In genomic region chr4:45407703-45408334, GRCm38 (mm10) we compare ENCODE assay signal across 7 mouse cellular contexts. TPM values are rescaled to one million over a fixed set of nuclear protein-coding genes. Genes with fewer than 3 reads are reported as not detected.
DNase-seq lines count a peak whose midpoint lies in the region; ATAC-seq and TF ChIP-seq lines count a peak whose summit lies in the region.

No protein-coding gene starts in this region.

- H3K4me3 ChIP-seq in testis, adult 2 months (ENCODE audit: control insufficient read depth, low read depth, low read length): peak overlapping the region; percentile 87
- H3K4me3 ChIP-seq in hindbrain, embryonic 10.5 days: peak overlapping the region; percentile 99
- peak overlapping the region; percentile 93 for H3K4me3 ChIP-seq in limb, embryonic 14.5 days (replicated peaks; ENCODE audit: low read length)
- peak overlapping the region; percentile 97 for H3K4me3 ChIP-seq in neural tube, embryonic 15.5 days (replicated peaks)

- 2% methylated on average over 19 of the region's 19 CpGs for WGBS in hindbrain, embryonic 10.5 days
- WGBS in limb, embryonic 14.5 days: 2% methylated on average over 19 of the region's 19 CpGs
- WGBS in neural tube, embryonic 15.5 days: under 1% methylated on average over 19 of the region's 19 CpGs

- H3K27ac ChIP-seq in testis, adult 2 months (ENCODE audit: control insufficient read depth, insufficient read depth, low read depth, low read length): peak overlapping the region; percentile 80
- H3K27ac ChIP-seq in hindbrain, embryonic 10.5 days: peak overlapping the region; percentile 98
- H3K27ac ChIP-seq in limb, embryonic 14.5 days (replicated peaks; ENCODE audit: low read depth, low read length): peak overlapping the region; percentile 90; the same call in 1 of the 2 replicates
- H3K27ac ChIP-seq in neural tube, embryonic 15.5 days (replicated peaks): peak overlapping the region; percentile 96

- H3K9me3 ChIP-seq in hindbrain, embryonic 10.5 days: no peaks in the 10 kb centered on the region
- no peaks in the 10 kb centered on the region for H3K9me3 ChIP-seq in limb, embryonic 14.5 days (ENCODE audit: control insufficient read depth, low read length)
- no peaks in the 10 kb centered on the region for H3K9me3 ChIP-seq in neural tube, embryonic 15.5 days (replicated peaks)

- H3K9ac ChIP-seq in limb, embryonic 14.5 days (ENCODE audit: low read depth, low read length, severe bottlenecking): peak overlapping the region; percentile 93
- H3K9ac ChIP-seq in neural tube, embryonic 15.5 days (replicated peaks): peak overlapping the region; percentile 99

- DNase-seq in testis, postnatal 14 days (ENCODE audit: low spot score): no peak
- DNase-seq in c-Kit-positive CD71-positive TER-119-positive erythroid progenitor cells, embryonic 14.5 days (ENCODE audit: low spot score): peak; percentile 59
- DNase-seq in hindbrain, embryonic 10.5 days (ENCODE audit: low spot score): no peak
- DNase-seq in limb, embryonic 14.5 days (ENCODE audit: low spot score): peak; percentile 14
- DNase-seq in layer of hippocampus, adult 9-11 months: no peak

- TF ChIP-seq POLR2A in testis, adult 2 months (IDR thresholded peaks at IDR 0.05; ENCODE audit: control insufficient read depth, low read depth, low read length): no peak
- no peak for TF ChIP-seq POLR2A in limb, embryonic 14.5 days (IDR thresholded peaks at IDR 0.05; ENCODE audit: borderline replicate concordance, extremely low read depth, insufficient read depth, insufficient read length)

- no peaks in the 10 kb centered on the region for H3K36me3 ChIP-seq in testis, adult 2 months (ENCODE audit: control insufficient read depth, insufficient read depth, low read length)
- peaks cover 26% of the 10 kb centered on the region for H3K36me3 ChIP-seq in hindbrain, embryonic 10.5 days
- peaks cover 17% of the 10 kb centered on the region for H3K36me3 ChIP-seq in limb, embryonic 14.5 days (ENCODE audit: control insufficient read depth, insufficient read depth, low read length)
- peaks cover 12% of the 10 kb centered on the region for H3K36me3 ChIP-seq in neural tube, embryonic 15.5 days

- TF ChIP-seq CTCF in testis, adult 2 months (IDR thresholded peaks at IDR 0.05; ENCODE audit: control insufficient read depth, insufficient read depth, insufficient replicate concordance, low read depth, low read length): no peak

- peaks cover 5% of the 10 kb centered on the region for H3K4me1 ChIP-seq in testis, adult 2 months (ENCODE audit: control insufficient read depth, insufficient read depth, low read length)
- H3K4me1 ChIP-seq in hindbrain, embryonic 10.5 days (replicated peaks): peaks cover 33% of the 10 kb centered on the region
- peaks cover 16% of the 10 kb centered on the region for H3K4me1 ChIP-seq in limb, embryonic 14.5 days (ENCODE audit: control insufficient read depth, insufficient read depth, low read length)
- peaks cover 36% of the 10 kb centered on the region for H3K4me1 ChIP-seq in neural tube, embryonic 15.5 days

- peak overlapping the region; percentile 94 for H3K4me2 ChIP-seq in limb, embryonic 14.5 days (replicated peaks; ENCODE audit: low read depth, low read length, severe bottlenecking)
- H3K4me2 ChIP-seq in neural tube, embryonic 15.5 days: peak overlapping the region; percentile 90

- no peak for ATAC-seq in limb, embryonic 14.5 days (ENCODE audit: low FRiP score, low read depth)
- ATAC-seq in neural tube, embryonic 15.5 days (ENCODE audit: low FRiP score): peak; percentile 26

- H3K27me3 ChIP-seq in testis, adult 2 months (ENCODE audit: control insufficient read depth, insufficient read depth, low read length): no peaks in the 10 kb centered on the region
- peaks cover 23% of the 10 kb centered on the region for H3K27me3 ChIP-seq in hindbrain, embryonic 10.5 days (ENCODE audit: insufficient read depth, poor library complexity, severe bottlenecking)
- H3K27me3 ChIP-seq in limb, embryonic 14.5 days (ENCODE audit: control insufficient read depth, insufficient read depth, low read length): no peaks in the 10 kb centered on the region
- H3K27me3 ChIP-seq in neural tube, embryonic 15.5 days (replicated peaks): no peaks in the 10 kb centered on the region

RNA-seq across cellular contexts. Expression of gene Slc25a51, which starts 0.7 kb away (rescaled TPM):
- polyA plus RNA-seq in testis, adult 2 months (2012; rRNA removed): 12.6 TPM in 2 replicates
- 77.6 and 79.9 TPM in 2 replicates for polyA plus RNA-seq in hindbrain, embryonic 10.5 days (2016; fragmentation: Nextera tagmentation; extraction: Ambion mirVana)
- 85.5 and 122 TPM in 2 replicates for polyA plus RNA-seq in limb, embryonic 14.5 days (2012; rRNA removed)
- polyA plus RNA-seq in limb, embryonic 14.5 days (2014; fragmentation: Nextera tagmentation; extraction: Ambion mirVana): 41.5 and 45.1 TPM in 2 replicates
- 68.1 and 69.1 TPM in 2 replicates for polyA plus RNA-seq in neural tube, embryonic 15.5 days (2015; fragmentation: Nextera tagmentation; extraction: Ambion mirVana)

Comparison
In these comparisons a context has a peak if more than half of its experiments do, and no peak if none do; other contexts are left out.
1. DNase-seq: peak in c-Kit-positive CD71-positive TER-119-positive erythroid progenitor cells, embryonic 14.5 days (single experiment) and limb, embryonic 14.5 days (single experiment); none in testis, postnatal 14 days (single experiment), hindbrain, embryonic 10.5 days (single experiment) and layer of hippocampus, adult 9-11 months (single experiment).
2. Peak in every context shown above with its lines, with median percentiles within 50 percentile points of each other: H3K27ac ChIP-seq and H3K4me3 ChIP-seq.